Mouse (Mus musculus) small intestine, adult 2 months (tissue): Measurements from ENCODE around the gene Tomm7.

Source experiments
- CTCF ChIP-seq: fragments of 200-500 bp; IDR thresholded peaks from 2 replicates; pipeline ENCODE4 v1.5.1; 2012; ENCODE audit warnings: low read depth, mild to moderate bottlenecking, control low read depth, inconsistent platforms, low read length, moderate library complexity, mixed read lengths; ENCODE audit not compliant: insufficient replicate concordance, insufficient read length; ENCODE audit errors: extremely low read depth
- POLR2A ChIP-seq: fragments of 200-500 bp; IDR thresholded peaks from 2 replicates; pipeline ENCODE4 v1.6.1; 2012; ENCODE audit warnings: low read depth, mild to moderate bottlenecking, control low read depth, inconsistent platforms, low read length, moderate library complexity

DNA sequence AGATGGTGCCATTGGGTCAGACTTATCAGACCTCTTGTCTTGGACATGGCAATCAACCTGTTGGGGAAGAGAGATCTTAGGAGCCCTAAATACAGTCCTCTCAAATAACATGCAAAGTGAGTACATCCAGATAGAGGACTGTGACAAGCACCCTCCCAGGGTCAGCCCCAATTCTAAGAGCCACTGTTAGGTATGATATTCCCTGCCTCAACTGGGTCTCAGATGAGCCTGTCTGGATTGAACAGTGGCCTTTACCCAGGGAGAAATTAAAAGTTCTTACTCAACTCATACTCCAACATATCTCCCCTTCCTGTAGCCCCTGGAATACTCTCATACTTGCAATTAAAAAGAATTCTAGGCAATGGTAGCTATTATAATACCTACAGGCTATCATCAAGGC is 13.2 kb upstream of the Tomm7 start:
- TF ChIP-seq CTCF (no peak), POLR2A (no peak)
